Mouse (Mus musculus) myocyte (in vitro differentiated cells): ENCODE data around the gene Gm572.

Source experiments
- E2F4 ChIP-seq: IDR thresholded peaks from one replicate; pipeline ENCODE4 v1.6.1; 2011; ENCODE audit warnings: mild to moderate bottlenecking, control low read depth, moderate library complexity; ENCODE audit not compliant: insufficient read depth
- MYOD1 ChIP-seq, 3 experiments: IDR thresholded peaks; one replicate each; pipeline ENCODE4 v1.6.1; 2011; ENCODE audit warnings: control low read depth in 2 of 3, low read depth in 2 of 3, mild to moderate bottlenecking in 2 of 3, moderate library complexity in 1 of 3; ENCODE audit not compliant: insufficient read length in 2 of 3, control insufficient read depth in 1 of 3
- TCF12 ChIP-seq: IDR thresholded peaks from one replicate; pipeline ENCODE4 v1.6.1; 2011; ENCODE audit warnings: mild to moderate bottlenecking, control low read depth; ENCODE audit not compliant: poor library complexity, insufficient read depth, severe bottlenecking
- USF1 ChIP-seq: IDR thresholded peaks from one replicate; pipeline ENCODE4 v1.6.1; 2011; ENCODE audit warnings: low read depth, mild to moderate bottlenecking, control low read depth, moderate library complexity

- no peak for TF ChIP-seq TCF12
- TF ChIP-seq MYOD1 (IDR thresholded peaks at IDR 0.05; ENCODE audit: control insufficient read depth in 1 of 3, insufficient read length in 2 of 3, low read depth in 2 of 3): no peak
- TF ChIP-seq E2F4: no peak
- TF ChIP-seq USF1: no peak
Observed at GRCm38 (mm10) chr4:148712632-148713031, 69.5 kb downstream of the Gm572 start.
